Mouse (Mus musculus) stomach, postnatal 0 days (tissue): ENCODE data around the gene Tekt1.
A peak's percentile ranks its signal among the peaks of the same experiment; 100 is the strongest.

Experiments
- CTCF ChIP-seq: IDR thresholded peaks from 2 replicates; pipeline ENCODE4 v1.5.1; 2016; ENCODE audit warnings: antibody characterized with exemption, low read depth, mild to moderate bottlenecking, moderate library complexity
- EP300 ChIP-seq: optimal IDR thresholded peaks from 2 replicates; pipeline ENCODE3; 2016; ENCODE audit warnings: antibody characterized with exemption

DNA sequence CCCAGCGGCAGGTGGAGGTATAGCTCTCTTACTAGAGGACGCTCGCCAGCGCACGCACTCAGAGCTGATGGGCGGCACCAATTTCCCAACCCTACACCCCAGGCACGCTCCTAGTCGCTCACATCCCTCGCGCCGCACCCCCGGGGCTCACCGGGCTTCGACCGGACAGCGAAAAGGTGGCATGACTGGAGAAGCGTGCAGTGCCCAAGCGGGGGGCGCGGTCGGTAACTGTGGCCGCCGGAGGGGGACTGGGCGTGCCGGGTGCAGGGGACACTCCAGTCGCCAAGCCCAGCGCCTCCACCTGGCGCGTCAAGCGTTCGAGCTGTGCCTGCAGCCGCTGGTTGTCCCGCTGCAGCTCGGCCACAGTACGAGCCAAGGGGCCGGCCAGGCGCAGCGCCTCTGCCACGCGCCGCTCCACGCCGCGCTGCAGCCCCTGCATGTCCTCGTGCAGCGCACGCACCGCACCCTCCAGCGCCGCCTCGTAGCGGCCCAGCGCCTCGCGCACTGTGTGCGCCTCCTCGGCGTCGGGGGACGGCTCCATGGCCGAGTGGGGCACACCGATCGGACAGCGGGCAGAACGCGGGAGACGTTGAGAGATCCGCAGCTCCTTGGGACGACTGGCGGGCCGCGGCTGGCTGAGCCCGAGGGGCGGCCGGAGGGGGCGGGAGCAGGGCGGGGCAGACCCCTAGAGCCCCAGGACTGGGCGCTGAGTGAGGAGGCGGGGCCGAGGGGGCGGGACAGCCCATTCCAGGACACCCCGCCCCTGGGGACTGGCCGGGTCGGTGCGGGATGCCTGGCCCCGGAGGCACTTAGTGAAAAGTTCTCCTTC, 49.1 kb upstream of the Tekt1 start, which contains the start of gene Smtnl2:
- TF ChIP-seq CTCF (peak; percentile 67), EP300 (no peak)
